Mouse (Mus musculus): ENCODE results near the gene Ubqln4. TPM values are rescaled to one million over a fixed set of nuclear protein-coding genes. Genes with fewer than 3 reads are reported as not detected.

Ubqln4 gene
- total RNA-seq, 2 experiments from 2014 or later: 14.5 to 16.4 TPM

DNA sequence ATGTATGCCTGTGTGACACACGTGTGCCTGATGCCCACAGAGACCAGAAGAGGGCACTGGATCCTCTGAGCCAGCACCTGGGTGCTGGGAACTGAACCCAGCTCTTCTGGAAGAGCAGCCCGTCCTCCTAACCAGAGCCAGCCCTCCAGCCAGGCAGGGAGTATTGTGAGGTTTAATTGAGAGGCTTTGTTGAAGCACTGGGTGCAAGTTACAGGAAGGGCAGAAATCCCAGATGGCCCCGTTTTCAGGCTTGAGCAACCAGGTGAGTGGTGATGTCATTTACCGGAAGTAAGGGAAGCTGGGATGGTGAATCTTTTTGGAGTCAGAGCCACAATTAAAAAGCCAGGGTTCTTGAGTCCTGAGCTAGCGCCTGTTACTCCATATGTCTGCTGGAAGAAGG, 28.5 kb upstream of the Ubqln4 start:
- ATAC-seq (ENCODE audit: poor library complexity, severe bottlenecking): no peak

DNA sequence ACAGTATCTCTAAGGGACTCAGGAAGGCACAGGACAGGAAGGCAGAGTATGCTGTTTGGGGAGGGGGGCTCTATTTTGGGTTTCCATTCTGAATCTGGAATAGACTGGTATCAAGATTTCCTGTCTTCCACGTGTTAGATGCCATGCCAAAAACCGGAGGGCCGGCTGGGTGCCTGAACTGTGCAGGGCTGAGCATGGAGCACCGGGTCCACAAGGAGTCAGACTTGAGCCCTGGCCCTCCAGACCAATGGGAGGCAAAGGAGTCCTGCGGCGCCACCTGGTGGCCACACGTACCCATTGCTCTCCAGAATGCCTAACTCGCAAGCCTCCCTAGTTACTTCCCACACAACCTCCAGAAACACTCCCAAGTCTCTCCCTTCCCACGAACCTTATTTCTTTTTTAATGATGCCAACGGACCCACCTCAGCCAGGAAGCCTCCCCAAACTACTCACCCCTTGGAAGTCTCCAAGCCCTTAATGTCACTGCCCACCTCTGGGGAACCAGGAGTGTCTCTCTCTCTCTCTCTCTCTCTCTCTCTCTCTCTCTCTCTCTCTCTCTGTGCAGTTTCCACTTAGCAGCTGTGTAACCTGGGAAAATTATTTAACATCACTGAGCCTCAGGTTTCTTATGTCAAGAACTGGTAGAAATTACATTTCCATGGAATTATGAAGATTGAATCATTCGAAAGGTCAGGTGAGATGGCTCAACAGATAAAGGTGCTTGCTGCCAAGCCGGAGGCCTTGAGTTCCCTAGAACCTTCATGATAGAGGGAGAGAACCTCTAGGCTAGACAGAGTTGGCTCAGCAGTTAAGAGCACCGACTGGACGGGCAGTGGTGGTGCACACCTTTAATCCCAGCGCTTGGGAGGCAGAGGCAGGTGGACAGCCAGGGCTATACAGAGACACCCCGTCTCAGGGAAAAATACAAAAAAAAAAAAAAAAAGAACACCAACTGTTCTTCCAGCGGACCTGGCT, 27.1 kb upstream of the Ubqln4 start:
- peak; percentile 92 for ATAC-seq (ENCODE audit: poor library complexity, severe bottlenecking)

DNA sequence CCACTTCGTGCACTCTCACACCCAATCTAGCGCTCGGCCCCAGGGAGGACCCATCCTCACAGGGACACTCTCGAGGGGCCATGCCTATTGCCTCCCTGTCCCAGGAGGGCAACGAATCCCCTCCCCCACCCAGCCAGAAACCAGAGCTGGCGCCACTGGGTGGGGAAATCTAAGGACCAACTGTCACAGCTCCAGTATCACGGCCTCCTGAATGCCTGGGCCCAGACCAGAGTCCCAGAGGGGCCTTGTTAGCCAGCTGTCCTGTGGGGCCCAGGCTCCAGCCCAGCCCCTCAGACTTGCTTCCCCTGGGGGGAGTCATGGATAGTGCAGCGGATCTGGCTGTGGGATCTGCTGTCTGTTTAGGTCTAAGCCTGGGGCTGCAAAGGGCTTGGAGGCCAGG, 26.0 kb upstream of the Ubqln4 start:
- no peak for ATAC-seq (ENCODE audit: poor library complexity, severe bottlenecking)

DNA sequence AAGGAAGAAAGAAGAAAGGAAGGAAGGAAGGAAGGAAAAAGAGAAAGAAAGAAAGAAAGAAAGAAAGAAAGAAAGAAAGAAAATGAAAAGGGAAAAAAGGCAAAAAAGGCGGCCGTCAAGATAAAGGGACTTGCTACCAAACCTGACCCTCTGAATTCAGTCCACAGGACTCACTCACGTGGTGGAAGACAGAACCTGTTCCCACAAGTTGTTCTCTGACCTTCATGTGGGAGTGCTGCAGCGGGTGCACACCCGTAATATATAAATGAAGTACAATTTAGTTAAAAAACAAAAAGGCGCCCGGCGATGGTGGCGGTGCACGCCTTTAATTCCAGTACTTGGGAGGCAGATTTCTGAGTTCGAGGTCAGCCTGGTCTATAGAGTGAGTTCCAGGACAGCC, 24.9 kb upstream of the Ubqln4 start:
- ATAC-seq (ENCODE audit: poor library complexity, severe bottlenecking): no peak

DNA sequence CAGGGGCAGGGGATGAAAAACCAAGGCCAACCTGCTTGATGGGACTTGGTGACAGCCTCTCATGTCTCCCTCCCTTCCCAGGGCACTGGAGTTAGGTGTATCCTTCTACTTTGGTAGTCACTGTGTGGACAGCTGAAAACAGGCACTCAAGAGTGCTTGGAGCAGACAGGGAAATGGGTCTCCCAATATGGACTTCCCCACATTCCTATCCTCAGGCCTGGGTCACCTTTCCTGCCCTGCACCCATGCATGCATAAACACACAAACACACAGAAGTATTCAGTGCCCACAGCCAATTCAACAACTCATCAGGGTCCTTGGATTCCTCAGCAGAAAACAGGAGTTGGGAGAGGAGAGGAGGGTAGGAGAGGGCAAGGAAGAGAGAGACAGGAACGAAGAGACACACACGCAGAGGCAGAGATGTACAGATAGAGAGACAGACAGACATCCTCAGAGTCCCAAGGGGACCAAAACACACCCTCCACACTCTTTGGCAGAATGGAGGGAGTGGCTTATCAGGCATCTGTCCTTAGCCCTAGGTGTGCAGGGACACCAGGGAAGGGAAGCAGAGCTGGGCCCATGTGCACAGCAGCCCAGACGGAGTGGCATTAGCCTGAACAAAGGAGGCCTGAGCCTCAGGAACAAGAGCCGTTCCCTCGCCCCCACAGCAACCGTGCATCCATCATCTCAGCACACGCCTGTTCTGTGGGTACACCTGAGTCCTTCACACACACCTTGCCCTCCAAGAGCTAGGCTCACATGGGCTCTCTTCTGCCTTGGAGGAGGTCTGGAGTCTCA, 24.2 kb upstream of the Ubqln4 start:
- ATAC-seq (ENCODE audit: poor library complexity, severe bottlenecking): no peak

DNA sequence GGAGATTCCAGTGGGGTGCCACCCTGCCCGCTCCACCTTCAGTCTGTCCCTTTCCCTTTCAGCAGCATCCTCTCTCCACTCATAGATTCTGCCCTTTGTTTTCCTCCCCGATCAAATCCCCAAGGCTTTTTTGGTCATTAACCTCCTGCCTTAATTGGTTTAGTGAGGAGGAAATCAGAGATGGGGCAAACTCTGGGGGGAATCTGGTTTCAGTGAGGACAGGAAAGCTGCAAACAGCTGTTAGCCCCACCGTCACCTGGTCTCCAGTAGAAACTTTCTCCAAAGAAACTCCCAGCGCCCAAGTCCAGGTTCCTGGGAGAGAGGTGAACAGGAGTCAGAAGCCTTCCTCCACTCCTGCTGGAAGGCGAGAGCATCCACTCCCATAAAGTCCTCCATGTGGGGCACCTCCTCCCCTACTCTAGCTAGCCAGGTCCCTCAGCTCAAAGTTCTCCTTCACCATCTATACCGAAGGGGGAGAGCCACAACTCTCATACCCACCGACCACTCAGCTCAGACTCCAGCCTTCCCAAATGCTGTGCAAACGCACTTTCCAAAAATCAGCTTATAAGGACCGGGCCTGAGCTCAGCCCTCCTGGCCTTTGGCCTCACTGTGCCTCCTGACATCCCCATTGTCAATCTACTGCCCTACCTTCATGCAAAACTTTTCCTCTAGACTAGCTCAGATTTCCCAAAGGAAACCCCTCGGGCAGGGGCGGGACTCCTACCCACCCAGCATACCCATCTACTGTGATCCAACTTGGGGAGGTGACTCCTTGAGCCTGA, 23.3 kb upstream of the Ubqln4 start:
- no peak for ATAC-seq (ENCODE audit: poor library complexity, severe bottlenecking)

DNA sequence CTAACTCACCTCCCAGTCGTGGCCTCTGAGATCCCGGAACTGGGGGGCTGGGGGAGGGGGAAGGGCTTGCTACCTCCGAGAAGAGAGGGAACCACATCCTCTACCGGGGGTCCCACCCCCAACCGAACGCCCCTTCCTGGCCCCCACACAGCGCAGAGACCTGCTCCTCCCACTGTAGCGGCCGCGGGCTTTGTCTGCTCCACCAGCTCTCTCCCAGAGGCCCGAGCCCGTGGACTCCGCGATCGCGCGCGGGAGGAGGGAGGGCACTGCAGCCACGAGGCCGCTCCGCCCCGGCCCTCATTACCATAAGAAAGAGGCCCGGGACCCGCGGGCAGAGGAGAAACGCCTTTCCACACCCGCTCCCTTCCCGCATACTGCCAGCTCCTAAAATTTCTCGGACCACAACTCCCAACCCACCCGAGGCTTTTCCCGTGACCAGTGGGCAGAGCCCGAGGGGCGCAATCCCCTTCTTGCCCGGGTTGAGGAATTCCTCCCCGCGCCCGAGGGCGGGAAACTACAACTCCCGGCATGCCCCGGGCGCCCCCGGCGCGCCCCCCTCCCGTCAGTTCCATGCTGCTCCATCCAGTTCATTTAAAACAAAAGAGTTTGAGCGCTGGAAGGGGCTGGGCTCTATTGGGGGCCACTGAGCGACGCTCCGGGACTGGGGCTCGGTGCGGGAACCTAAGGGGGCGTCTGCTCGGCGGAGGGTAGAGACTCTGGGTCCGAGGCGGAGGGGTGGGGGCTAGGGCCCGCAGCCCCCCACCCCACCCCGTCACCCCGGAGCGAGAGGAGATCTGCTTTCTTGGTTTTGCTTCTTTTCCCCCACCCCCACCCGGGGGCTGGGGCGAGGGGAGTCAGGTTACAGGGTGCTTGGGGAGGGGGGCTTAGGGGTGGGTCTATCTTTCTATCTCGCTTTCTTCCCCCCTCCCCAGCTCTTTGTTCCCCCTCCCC, 21.9 kb upstream of the Ubqln4 start:
- peak; percentile 79 for ATAC-seq (ENCODE audit: poor library complexity, severe bottlenecking)

DNA sequence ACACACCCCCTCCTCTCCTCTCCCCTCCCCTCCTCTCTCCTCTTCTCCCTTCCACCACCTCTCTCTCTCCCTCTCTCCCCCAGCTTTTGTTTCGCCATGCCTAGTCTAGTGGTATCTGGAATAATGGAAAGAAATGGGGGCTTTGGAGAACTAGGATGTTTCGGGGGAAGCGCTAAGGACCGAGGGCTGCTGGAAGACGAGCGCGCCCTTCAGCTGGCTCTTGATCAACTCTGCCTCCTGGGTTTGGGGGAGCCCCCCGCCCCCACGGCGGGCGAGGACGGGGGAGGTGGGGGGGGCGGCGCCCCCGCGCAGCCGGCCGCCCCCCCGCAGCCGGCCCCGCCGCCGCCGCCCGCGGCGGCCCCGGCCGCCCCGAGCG, 21.3 kb upstream of the Ubqln4 start, which contains the start of gene Mex3a:
Gene Mex3a, plus strand, starts transcription at position 97 of the 376 bp plus-strand sequence.
- ATAC-seq (ENCODE audit: poor library complexity, severe bottlenecking): no peak

DNA sequence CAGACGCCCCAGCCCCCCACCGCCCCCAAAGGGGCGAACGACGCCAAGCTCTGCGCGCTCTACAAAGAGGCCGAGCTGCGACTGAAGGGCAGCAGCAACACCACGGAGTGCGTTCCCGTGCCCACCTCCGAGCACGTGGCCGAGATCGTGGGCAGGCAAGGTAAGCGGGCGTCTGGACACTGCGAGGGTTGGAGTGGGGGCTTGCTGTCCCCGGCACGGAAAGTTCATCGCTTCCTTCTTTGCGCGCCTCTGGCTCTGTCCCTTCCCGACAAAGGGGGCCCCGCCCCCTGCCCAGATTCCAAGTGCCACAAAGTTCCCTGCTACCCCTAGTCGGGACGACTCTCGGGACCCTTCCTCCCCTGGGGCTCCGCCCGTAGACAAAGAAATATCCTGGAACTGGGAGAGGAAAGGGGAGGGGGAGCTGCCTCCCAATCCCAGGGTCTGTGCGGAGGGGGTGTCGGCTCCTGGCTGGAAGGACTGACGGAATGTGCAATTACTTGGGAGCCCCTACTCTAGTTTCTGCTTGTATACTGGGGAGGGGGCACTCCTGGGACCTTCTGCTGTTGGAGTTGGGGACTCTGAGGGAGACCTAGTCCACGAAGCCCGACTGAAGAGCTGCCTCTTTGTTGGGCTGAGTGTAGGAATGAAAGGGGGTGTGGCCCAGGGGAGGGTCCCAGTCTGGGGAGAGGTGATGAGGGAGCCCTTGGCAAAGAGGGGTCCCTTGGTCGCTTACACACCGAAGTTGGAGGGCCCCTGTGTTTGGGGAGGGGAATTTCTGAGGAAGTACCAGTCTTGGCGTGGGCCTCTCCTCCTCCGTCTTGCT, 20.7 kb upstream of the Ubqln4 start:
- ATAC-seq (ENCODE audit: poor library complexity, severe bottlenecking): 0 out of 2 replicates have a peak, but pooled peaks have one; percentile 11

DNA sequence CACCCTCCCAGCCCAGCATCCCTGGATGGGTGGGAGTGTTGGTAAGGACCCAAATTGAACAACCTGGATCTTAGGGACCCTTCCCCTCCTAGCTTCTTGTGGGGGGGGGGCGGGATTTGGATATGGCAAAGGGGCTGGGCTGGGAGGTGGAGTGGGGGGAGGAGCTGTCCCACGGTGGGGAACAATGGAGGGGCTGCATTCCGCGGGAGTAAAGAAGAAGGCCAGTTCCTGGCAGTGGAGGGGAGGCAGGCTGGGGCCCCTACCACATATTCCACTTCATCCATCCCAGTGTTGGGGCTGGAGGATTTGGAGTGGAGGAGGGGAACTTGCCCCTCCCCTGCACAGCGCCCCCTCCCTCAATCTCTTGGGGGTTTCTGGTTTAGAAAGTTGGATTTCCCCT, 19.9 kb upstream of the Ubqln4 start:
- no peak for ATAC-seq (ENCODE audit: poor library complexity, severe bottlenecking)

DNA sequence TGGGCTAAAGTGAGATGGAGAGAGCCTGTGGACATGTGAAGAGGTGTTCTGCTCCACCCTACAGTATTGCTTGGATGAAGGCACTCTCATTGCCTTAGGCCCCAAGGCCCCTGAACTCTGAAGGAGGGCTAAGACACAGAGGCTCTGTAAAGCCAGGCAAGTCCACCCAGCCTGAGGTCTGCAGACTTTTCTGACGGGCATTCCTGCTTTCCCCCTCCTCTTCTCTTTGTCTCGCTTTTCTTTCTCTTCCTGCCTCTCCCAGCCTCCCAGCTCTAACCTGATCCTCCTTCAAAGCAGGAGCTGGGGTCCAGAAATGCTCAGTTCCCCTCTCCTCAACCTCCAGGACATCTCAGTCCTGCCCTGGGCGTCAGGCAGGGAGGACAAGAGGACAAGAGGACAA, 18.6 kb upstream of the Ubqln4 start:
- ATAC-seq (ENCODE audit: poor library complexity, severe bottlenecking): no peak

DNA sequence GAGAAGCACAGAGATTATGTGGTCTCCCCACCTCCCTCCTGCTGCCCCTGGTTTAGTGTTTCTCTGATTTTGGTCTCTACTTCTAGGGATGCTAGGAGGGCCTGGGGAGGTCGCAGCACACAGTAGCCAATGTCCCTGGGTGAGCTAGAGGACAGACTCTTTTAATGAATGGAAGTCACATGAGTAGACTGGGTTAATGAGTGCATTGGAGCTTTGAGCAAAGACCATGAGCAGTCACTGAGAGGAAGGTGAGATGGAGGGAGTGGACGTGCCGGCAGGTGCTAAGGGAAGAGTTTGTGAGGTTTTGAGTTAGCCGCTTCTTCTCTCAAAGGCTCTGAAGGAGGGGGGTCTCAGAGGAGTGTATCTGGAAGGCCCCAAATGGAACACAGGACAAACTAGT, 18.0 kb upstream of the Ubqln4 start:
- ATAC-seq (ENCODE audit: poor library complexity, severe bottlenecking): no peak

DNA sequence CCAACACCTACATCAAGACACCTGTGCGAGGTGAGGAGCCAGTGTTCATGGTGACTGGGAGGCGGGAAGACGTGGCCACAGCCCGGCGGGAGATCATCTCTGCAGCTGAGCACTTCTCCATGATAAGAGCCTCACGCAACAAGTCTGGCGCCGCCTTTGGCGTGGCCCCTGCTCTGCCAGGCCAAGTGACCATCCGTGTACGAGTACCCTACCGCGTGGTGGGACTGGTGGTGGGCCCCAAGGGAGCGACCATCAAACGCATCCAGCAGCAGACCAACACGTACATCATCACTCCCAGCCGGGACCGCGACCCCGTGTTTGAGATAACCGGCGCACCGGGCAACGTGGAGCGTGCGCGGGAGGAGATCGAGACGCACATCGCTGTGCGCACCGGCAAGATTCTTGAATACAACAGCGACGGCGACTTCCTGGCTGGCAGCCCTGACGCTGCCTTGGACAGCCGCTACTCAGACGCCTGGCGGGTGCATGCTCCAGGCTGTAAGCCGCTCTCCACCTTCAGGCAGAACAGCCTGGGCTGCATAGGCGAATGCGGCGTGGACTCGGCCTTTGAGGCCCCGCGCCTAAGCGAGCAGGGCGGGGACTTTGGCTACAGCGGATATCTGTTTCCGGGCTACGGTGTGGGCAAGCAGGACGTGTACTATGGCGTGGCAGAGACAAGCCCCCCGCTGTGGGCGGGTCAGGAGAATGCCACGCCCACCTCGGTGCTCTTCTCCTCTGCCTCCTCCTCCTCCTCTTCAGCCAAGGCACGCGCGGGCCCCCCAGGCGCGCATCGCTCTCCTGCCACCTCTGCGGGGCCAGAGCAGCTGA, 17.2 kb upstream of the Ubqln4 start:
- peak; percentile 51 for ATAC-seq (ENCODE audit: poor library complexity, severe bottlenecking)

DNA sequence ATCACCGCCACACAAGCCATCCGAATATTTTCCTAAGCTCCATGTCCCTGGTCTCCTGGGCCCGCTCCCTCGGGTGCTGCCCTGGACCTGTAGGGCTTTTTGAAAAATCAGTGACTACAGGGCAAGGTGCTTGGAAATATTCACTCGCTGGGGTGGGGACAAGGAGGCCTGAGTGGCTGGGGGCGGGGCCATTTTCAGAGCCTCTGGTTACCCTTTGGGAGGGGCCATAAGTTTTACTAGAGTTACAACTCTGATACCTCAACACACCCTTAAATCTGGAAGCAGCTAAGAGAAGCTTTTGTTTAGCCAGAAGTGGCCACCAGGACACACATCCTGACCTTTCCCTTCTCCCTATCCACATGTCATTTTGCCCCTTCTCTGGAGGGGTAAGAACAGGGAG, 16.4 kb upstream of the Ubqln4 start:
- ATAC-seq (ENCODE audit: poor library complexity, severe bottlenecking): no peak

DNA sequence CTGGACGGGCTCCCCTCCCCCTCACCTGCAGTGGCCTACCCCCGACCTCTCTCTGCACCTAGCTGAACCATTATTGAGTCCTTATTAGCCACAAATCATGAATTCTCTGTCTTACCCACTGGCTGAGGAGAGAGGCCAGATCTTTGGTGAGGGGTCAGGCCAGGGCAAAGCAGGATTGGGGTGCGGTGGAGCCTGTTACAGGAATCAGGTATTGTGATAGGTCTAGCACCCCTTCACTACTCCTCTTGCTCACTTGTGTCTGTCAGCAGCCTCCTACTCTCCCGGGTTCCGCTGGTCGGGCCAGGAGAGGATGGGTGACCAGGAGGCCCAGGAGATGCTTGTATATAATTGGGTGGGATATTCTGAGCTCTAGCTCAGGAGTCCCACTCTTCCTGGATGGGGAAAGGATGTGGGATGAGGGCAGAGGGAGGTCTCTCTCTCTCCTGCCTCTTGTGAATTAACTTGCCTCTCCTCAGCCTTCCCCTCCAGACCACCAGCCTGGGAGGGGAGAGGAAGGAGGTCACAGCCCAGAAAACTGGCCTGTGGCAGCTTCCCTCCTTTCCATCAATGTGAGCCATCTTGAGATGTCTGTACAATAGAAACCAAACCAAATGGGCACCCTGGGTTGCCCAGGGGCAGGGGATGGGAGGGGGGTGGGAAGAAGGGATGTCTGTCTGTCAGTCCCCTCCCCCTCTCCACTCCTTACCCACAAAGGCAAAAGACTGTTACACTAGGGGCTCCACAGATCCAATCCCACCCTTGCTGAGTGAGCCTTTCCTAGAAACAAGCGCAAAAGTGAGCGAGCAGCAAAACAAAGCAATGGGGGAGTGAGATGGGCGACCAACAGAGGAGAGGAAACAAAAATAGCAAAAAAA, 15.1 kb upstream of the Ubqln4 start:
- ATAC-seq (ENCODE audit: poor library complexity, severe bottlenecking): no peak

DNA sequence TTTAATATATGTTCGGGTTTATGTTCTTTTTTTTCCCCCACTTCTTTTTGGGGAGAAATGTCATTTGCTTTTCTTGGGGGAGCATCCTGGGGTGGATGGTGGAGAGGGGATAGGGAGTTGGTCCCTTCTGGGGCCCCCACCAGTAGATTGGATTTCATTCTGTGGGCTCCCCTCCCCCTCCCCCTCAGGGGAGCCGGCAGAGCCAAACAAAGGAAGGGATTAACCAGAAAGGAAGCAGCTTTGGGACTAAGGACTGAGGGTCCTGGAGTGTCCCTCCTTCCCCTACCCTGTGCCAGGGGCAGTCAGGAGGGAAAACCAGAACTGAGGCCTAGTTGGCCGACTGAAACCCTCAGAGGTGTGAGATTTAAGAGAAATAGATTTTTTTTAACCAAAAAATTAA, 14.2 kb upstream of the Ubqln4 start:
- ATAC-seq (ENCODE audit: poor library complexity, severe bottlenecking): no peak

DNA sequence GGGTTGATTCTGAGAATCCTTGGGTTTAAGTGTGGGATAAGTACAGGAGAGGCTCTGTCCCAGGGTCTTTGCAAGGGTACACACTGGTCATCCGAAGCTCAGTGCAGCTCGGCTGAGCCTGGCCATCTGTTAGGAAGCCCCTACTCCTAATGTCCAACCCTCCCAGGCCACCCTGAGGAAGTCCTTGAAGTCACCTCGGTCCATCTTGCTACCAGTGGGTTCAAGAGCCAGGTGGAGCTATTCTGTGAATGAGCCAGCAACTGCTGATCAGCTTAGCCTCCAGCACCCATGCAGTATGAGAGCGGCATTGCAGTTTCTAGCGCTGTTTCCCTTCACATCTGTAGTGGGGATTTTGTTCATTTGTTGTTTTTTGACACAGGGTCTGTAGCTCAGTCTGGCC, 13.5 kb upstream of the Ubqln4 start:
- no peak for ATAC-seq (ENCODE audit: poor library complexity, severe bottlenecking)
